Mouse (Mus musculus) liver, embryonic 11.5 days (tissue): ENCODE results near the gene Pbx1. TPM values are rescaled to one million over a fixed set of nuclear protein-coding genes. Genes with fewer than 3 reads are reported as not detected.

ENCODE experiments used
- ATAC-seq: fragments of 200-750 bp; cut with Nextera tagmentation; replicated peaks from 2 replicates; pipeline ENCODE4 v1.8.0; 2017; ENCODE audit warnings: moderate number of reproducible peaks, mild to moderate bottlenecking, moderate TSS enrichment, moderate library complexity; ENCODE audit not compliant: low FRiP score
- DNase-seq: peaks from one replicate; pipeline ENCODE4 v3.0.0-alpha.2; 2017; ENCODE audit warnings: low spot score
- H3K27ac ChIP-seq: fragments of 300-500 bp; sonication (generic); 2 replicates; pipeline ENCODE4 v1.5.1; 2014; ENCODE audit warnings: mild to moderate bottlenecking, low read depth, low read length, control low read depth
- H3K27me3 ChIP-seq: fragments of 300-500 bp; sonication (generic); replicated peaks from 2 replicates; pipeline ENCODE4 v1.6.1; 2014; ENCODE audit warnings: low read length, mixed read lengths; ENCODE audit not compliant: control insufficient read depth, insufficient read depth
- H3K36me3 ChIP-seq: fragments of 300-500 bp; sonication (generic); 2 replicates; pipeline ENCODE4 v1.6.1; 2014; ENCODE audit warnings: mild to moderate bottlenecking, low read length, moderate library complexity, mixed read lengths; ENCODE audit not compliant: control insufficient read depth, insufficient read depth
- H3K4me1 ChIP-seq: fragments of 300-500 bp; sonication (generic); replicated peaks from 2 replicates; pipeline ENCODE4 v1.6.1; 2014; ENCODE audit warnings: low read length, mixed read lengths; ENCODE audit not compliant: control insufficient read depth, insufficient read depth
- H3K4me2 ChIP-seq: fragments of 300-500 bp; sonication (generic); 2 replicates; pipeline ENCODE4 v1.6.1; 2014; ENCODE audit warnings: mild to moderate bottlenecking, control low read depth, moderate library complexity
- H3K4me3 ChIP-seq: fragments of 300-500 bp; sonication (generic); 2 replicates; pipeline ENCODE4 v1.5.1; 2014; ENCODE audit warnings: low read depth, low read length, control low read depth
- H3K9ac ChIP-seq: fragments of 300-500 bp; sonication (generic); 2 replicates; pipeline ENCODE4 v1.6.1; 2014; ENCODE audit warnings: low read depth, low read length, control low read depth
- H3K9me3 ChIP-seq: fragments of 300-500 bp; sonication (generic); 2 replicates; pipeline ENCODE4 v1.6.1; 2016; ENCODE audit warnings: low read length, inconsistent platforms, mixed read lengths; ENCODE audit not compliant: control insufficient read depth
- WGBS: fragments of 180-500 bp; shearing (Covaris S2); extraction: QIAGEN DNeasy Blood & Tissue Kit; methylation state at CpG from one replicate; pipeline ENCODE4 v1.1.7; 2014; 5-methylcytosine and 5-hydroxymethylcytosine counted together
- polyA plus RNA-seq: library from polyadenylated mRNA; unstranded; fragments of >200 nt; fragmentation: Nextera tagmentation; extraction: Ambion mirVana; gene quantifications from 2 replicates; pipeline ENCODE4 v1.2.1, GENCODE M21; 2014

The Pbx1 gene
- polyA plus RNA-seq, 1 experiment from 2014 or later, result 17.0 TPM

DNA sequence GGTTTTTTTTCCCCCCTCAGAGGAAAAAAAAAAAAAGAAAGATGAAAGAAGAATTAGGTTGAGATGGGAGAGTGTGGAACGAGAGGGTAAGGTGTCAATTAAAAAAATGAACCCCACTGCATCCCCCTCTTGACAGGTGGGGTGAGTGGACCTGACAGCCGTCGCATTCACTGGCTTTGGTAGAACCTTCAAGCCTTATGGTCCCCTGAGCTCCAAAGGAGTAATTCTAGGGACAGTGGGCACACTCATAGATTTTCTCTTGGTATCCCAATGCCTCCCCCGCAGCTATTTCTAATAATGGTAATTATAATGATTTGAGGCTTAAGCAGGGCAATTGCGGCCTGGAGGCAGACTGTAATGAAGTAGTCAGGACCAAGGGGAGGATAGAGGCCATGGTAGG is 167.0 kb downstream of the Pbx1 start:
- no peak overlapping the region for H3K27ac ChIP-seq
- H3K4me3 ChIP-seq, result no peak overlapping the region
- H3K9ac ChIP-seq, result no peak overlapping the region
- peaks cover 3% of the 10 kb centered on the region; the same call in 1 of the 2 replicates for H3K4me1 ChIP-seq
- DNase-seq, result no peak
- ATAC-seq, result no peak
- no peaks in the 10 kb centered on the region for H3K27me3 ChIP-seq
- WGBS, result 93% methylated on average over 5 of the region's 5 CpGs
- no peaks in the 10 kb centered on the region for H3K9me3 ChIP-seq
- H3K36me3 ChIP-seq, result no peaks in the 10 kb centered on the region
- H3K4me2 ChIP-seq, result no peak overlapping the region

DNA sequence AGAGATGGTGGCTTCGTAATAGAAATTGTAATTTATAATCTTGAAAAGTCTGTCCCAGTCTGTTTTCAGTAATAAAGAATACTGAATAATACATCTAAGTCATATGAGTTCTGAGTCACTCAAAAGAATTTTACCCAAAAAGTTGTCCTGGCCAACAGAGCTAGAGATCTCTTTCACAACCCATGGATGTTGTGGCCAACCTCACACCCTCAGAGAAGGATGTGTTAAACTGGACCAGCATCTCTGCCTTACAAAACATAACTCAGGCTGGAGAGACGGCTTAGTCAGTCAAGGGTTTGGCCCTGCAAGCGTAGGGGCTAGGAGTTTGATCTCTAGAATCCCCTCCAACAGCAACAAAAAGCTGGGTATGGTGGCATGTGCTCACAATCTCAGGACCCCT is 171.7 kb downstream of the Pbx1 start:
- H3K36me3 ChIP-seq, result no peaks in the 10 kb centered on the region
- H3K4me1 ChIP-seq, result no peaks in the 10 kb centered on the region

DNA sequence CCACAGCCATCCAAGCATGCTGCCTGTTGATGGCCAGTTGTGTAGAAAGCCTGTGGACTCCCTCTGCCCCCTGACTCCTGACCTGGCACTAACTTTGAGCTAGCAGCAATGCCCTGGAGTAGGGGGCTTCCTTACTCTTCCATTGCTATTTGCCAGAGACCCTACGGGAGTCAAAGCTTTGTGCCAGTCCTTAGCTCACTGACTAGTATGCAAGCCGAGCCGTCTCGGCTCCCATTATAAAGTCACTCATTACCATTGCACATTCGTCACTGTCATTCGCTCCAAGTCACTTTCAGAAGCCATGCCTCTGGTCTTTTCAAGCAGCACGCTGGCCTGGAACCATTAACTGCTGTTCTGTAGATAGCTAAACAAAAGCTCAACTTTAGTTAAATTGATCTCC is 173.2 kb downstream of the Pbx1 start:
- no peak overlapping the region for H3K4me3 ChIP-seq
- DNase-seq (no peak), ATAC-seq (no peak)
- no peaks in the 10 kb centered on the region for H3K9me3 ChIP-seq
- H3K4me1 ChIP-seq, result no peaks in the 10 kb centered on the region
- WGBS, result 79% methylated on average over 7 of the region's 7 CpGs
- no peak overlapping the region for H3K9ac ChIP-seq
- H3K36me3 ChIP-seq, result no peaks in the 10 kb centered on the region
- H3K27ac ChIP-seq, result no peak overlapping the region
- H3K4me2 ChIP-seq, result no peak overlapping the region
- H3K27me3 ChIP-seq, result no peaks in the 10 kb centered on the region

More for the DNA sequence above, 171.7 kb downstream of the Pbx1 start:
- no peak for DNase-seq
- H3K27me3 ChIP-seq, result no peaks in the 10 kb centered on the region
- H3K27ac ChIP-seq, result no peak overlapping the region
- no peak overlapping the region for H3K4me3 ChIP-seq
- no peak for ATAC-seq
- 87% methylated on average over 3 of the region's 3 CpGs for WGBS
- H3K9ac ChIP-seq, result no peak overlapping the region
- no peak overlapping the region for H3K4me2 ChIP-seq
- no peaks in the 10 kb centered on the region for H3K9me3 ChIP-seq

DNA sequence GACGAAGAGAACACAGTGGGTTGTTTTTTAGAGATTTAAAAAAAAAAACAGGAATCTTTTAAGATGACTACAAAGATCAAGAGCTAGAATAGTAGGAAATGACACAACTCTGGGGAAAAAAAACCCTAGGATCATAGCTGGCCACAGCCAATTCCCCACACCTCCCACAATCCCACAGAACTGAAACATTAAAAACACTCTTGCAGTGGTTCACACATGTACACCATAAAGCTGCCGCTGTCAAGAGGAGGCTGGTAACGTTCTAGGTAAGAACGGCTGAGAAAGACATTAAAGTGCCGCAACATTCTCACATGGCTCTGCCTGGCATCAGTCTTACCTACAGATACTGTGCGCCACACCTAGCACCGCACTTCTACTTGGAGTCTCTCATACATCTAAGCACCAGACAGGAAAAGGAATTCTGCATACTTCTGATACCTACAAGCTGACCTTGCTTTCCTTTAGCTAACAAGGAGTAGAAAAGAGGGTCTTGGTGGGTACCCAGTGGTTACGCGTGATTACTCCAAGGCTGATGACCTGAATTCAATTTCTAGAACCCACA is 176.6 kb downstream of the Pbx1 start:
- Histone ChIP-seq H3K27me3 (no peaks in the 10 kb centered on the region), H3K36me3 (no peaks in the 10 kb centered on the region), H3K4me2 (no peak overlapping the region), H3K9ac (no peak overlapping the region), H3K4me3 (no peak overlapping the region), H3K4me1 (no peaks in the 10 kb centered on the region), H3K27ac (no peak overlapping the region), H3K9me3 (no peaks in the 10 kb centered on the region)
- 95% methylated on average over 9 of the region's 9 CpGs for WGBS
- DNase-seq, result no peak
- ATAC-seq, result no peak

DNA sequence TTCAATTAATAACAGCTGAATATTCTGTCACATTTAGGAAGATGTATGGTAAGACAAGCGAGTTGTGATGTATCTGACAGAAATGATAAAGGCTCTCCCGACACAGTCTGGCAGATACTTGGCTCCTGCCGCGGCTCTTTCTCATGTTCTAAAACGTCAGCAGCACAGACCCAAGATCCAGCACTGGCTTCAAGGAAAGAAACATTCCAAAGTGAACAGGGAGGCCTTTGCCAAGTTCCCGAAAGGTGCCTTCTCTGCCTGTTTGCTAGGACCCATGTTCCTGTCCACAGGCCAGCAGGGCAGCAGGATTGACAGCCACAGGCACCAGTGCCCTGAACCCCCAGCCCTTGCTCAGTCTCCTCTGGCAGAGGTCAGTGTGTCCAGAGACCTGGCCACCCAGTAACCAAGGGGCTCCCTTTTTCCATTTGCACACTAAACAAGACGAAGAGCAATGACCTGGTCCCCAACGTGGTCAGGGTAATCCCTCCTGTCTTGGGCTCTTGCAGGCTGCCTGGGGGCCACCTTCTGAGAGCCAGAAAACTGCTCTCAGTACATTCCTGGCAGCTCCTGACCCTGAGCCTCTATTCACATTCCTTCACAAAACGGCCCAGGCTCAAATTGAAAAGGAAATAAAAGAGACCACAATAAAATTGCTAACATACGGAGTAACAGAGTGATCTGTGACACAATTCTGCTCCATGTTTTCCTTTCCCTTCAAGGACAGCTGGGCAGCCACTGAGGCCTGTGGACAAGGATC is 184.9 kb downstream of the Pbx1 start:
- no peaks in the 10 kb centered on the region for H3K36me3 ChIP-seq
- H3K9me3 ChIP-seq, result no peaks in the 10 kb centered on the region
- WGBS, result 61% methylated on average over 10 of the region's 10 CpGs
- ATAC-seq (no peak), DNase-seq (no peak)
- no peak overlapping the region for H3K27ac ChIP-seq
- H3K4me2 ChIP-seq, result no peak overlapping the region
- H3K27me3 ChIP-seq, result no peaks in the 10 kb centered on the region
- no peak overlapping the region for H3K4me3 ChIP-seq
- H3K9ac ChIP-seq, result no peak overlapping the region
- no peaks in the 10 kb centered on the region for H3K4me1 ChIP-seq

DNA sequence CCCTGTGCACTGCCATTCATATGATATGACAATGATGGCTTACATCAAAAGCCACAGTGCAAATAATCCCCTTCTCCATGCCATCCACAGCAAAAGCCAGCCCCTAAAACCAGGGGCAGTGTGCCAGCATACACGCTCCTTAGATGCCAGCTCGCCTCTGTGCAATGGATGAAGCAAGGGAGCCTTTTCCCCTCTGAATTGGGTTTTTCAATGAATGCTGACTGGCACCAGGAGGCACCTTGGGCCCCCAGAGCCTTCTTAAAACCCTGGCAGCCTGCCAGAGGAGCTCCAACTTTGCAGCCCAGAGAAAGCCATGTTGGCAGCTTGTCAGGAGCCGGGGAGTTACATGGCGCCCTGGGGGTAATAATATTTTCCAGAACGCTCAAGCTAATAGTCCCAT is 186.5 kb downstream of the Pbx1 start:
- H3K4me2 ChIP-seq, result no peak overlapping the region

DNA sequence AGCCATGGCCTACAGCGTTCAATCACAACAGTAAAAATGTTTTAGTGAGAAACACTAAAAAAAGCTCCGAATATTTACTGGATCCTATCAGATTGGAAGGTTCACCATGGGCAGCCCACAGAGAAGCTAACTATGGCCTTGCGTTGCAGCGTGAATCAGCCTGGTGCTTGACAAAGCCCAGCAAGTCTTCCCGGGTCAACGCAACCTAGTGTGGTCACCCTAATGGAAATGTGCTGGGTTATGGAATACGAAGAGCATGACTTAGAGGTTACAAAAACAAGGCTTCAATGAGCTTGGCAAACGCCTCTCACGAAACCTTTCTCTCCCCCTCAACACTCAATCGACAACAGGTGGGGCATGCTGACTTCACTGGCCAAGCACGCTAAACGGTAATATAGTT is 188.3 kb downstream of the Pbx1 start:
- no peaks in the 10 kb centered on the region for H3K27me3 ChIP-seq
- no peak overlapping the region for H3K27ac ChIP-seq
- DNase-seq (no peak), ATAC-seq (no peak)
- no peaks in the 10 kb centered on the region for H3K9me3 ChIP-seq
- H3K36me3 ChIP-seq, result no peaks in the 10 kb centered on the region
- 85% methylated on average over 12 of the region's 12 CpGs for WGBS
- no peaks in the 10 kb centered on the region; the same call in 1 of the 2 replicates for H3K4me1 ChIP-seq
- H3K4me3 ChIP-seq, result no peak overlapping the region
- no peak overlapping the region for H3K4me2 ChIP-seq
- no peak overlapping the region for H3K9ac ChIP-seq

More for the DNA sequence above, 186.5 kb downstream of the Pbx1 start:
- H3K36me3 ChIP-seq, result no peaks in the 10 kb centered on the region
- DNase-seq (no peak), ATAC-seq (no peak)
- H3K27me3 ChIP-seq, result no peaks in the 10 kb centered on the region
- H3K9ac ChIP-seq, result no peak overlapping the region
- H3K27ac ChIP-seq, result no peak overlapping the region
- H3K4me1 ChIP-seq, result no peaks in the 10 kb centered on the region; the same call in 1 of the 2 replicates
- WGBS, result 85% methylated on average over 5 of the region's 5 CpGs
- no peak overlapping the region for H3K4me3 ChIP-seq
- H3K9me3 ChIP-seq, result no peaks in the 10 kb centered on the region

DNA sequence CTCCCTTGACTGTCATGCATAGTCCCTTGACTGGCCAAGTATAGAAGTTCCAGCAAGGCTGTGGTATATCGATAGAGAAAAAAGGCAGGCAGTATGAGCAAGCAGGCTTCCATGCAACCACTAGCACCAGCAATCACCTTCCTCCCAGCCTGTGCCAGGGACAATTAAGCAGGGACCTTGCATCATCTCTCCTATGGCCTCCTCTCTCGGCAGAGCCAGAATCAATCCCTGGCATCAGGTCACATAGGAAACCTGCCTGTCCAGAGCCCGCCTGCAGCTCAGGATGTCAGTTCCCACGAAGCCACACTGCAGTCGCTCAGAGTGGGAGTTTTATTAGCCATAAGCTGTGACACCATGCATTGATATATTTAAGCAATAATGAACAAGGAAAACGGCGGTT is 189.0 kb downstream of the Pbx1 start:
- H3K4me3 ChIP-seq, result no peak overlapping the region
- H3K36me3 ChIP-seq, result no peaks in the 10 kb centered on the region
- H3K4me2 ChIP-seq, result no peak overlapping the region
- no peaks in the 10 kb centered on the region for H3K9me3 ChIP-seq
- no peaks in the 10 kb centered on the region for H3K27me3 ChIP-seq
- no peak overlapping the region for H3K27ac ChIP-seq
- ATAC-seq (no peak), DNase-seq (no peak)
- no peak overlapping the region for H3K9ac ChIP-seq
- WGBS, result 82% methylated on average over 7 of the region's 7 CpGs
- H3K4me1 ChIP-seq, result no peaks in the 10 kb centered on the region; the same call in 1 of the 2 replicates

DNA sequence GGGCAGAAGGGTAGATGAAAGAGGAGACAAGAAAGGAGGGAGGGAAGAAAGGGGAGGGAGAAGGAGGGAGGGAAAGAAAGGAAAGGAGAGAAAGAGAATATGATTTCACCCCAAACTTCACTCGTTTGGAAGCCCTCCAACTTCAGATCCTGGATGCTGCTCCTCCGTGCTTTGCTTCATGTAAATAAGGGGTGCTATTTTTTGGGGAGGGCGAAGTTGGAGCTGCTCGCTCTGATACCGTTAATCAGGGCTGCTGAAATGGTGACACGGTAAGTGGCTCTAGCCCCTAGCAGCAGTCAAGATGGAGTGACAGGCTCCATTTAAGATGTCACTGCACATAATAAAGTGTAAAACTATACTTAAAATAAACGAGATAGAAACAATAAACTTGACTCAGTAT is 190.8 kb downstream of the Pbx1 start:
- H3K9me3 ChIP-seq, result no peaks in the 10 kb centered on the region
- WGBS, result 55% methylated on average over 7 of the region's 7 CpGs
- H3K27ac ChIP-seq, result no peak overlapping the region
- no peak overlapping the region for H3K9ac ChIP-seq
- ATAC-seq (no peak), DNase-seq (no peak)
- H3K4me2 ChIP-seq, result no peak overlapping the region
- H3K27me3 ChIP-seq, result no peaks in the 10 kb centered on the region
- no peak overlapping the region for H3K4me3 ChIP-seq
- no peaks in the 10 kb centered on the region for H3K36me3 ChIP-seq
- no peaks in the 10 kb centered on the region; the same call in 1 of the 2 replicates for H3K4me1 ChIP-seq
